Mouse (Mus musculus) hematopoietic stem cell, adult 5-6 weeks (primary cell): Measurements from ENCODE around the gene Ino80b. TPM values are rescaled to one million over a fixed set of nuclear protein-coding genes. Genes with fewer than 3 reads are reported as not detected.

Experiments used
- ATAC-seq, 2 experiments: fragments of 125-278 bp in 1 of 2; replicated peaks in 1 of 2; 2 replicates each; pipeline ENCODE4 v1.8.0; 2016 to 2017; ENCODE audit warnings: inconsistent platforms in 2 of 2, mild to moderate bottlenecking in 2 of 2, moderate number of reproducible peaks in 2 of 2, low read depth in 1 of 2, moderate TSS enrichment in 1 of 2; ENCODE audit not compliant: low FRiP score in 2 of 2, poor library complexity in 2 of 2, severe bottlenecking in 2 of 2, insufficient read depth in 1 of 2, low TSS enrichment in 1 of 2
- total RNA-seq: library from RNA; stranded (forward); fragments of 172-1452, 232-1000 nt; gene quantifications from 2 replicates; pipeline ENCODE4 v1.2.3, GENCODE M21; 2017

Gene Ino80b
- total RNA-seq, 1 experiment from 2014 or later: 42.3 TPM

DNA sequence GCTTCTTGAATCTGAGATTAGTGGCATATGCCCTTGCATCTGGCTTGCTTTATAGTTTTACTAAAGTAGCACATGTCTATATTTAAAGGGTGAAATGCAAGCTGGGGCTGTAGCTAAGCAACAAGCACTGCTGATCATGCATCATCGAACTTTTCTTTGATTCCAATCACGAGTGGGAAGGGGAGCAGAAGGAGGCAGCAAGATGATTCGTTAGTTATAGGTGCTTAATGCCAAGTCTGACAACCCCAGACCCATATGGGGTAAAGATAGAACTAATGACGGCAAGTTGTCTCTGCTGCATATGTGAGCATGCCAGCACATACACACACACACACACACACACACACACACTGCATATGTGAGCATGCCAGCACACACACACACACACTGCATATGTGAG lies 21.1 kb downstream of the Ino80b start:
- ATAC-seq: no peak

DNA sequence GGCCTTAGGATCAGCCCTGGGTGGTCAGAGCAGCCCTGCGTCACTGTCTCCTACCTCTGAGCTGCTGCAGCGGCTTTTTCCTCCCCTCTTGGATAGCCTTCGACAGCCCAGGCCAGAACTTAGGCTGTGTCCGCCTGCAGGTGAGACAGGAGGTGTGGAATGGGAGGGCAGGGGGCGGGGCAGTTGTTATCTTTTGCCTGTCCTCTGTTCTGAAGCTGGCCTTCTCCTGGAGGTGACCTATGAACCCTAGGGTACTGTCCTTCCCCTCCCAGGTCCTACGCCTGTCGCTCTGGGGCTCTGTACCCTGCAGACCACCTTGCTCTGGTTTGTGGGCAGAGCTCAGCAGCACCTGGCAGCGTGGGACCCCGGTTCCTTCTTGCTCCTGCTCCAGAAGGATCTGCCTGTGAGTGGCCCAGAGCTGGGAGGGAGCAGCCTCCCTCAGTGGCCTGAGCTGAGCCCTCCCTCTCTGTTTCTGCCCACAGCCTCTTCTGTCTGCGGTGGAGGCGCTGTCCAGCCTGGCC lies 22.0 kb downstream of the Ino80b start:
- no peak for ATAC-seq

DNA sequence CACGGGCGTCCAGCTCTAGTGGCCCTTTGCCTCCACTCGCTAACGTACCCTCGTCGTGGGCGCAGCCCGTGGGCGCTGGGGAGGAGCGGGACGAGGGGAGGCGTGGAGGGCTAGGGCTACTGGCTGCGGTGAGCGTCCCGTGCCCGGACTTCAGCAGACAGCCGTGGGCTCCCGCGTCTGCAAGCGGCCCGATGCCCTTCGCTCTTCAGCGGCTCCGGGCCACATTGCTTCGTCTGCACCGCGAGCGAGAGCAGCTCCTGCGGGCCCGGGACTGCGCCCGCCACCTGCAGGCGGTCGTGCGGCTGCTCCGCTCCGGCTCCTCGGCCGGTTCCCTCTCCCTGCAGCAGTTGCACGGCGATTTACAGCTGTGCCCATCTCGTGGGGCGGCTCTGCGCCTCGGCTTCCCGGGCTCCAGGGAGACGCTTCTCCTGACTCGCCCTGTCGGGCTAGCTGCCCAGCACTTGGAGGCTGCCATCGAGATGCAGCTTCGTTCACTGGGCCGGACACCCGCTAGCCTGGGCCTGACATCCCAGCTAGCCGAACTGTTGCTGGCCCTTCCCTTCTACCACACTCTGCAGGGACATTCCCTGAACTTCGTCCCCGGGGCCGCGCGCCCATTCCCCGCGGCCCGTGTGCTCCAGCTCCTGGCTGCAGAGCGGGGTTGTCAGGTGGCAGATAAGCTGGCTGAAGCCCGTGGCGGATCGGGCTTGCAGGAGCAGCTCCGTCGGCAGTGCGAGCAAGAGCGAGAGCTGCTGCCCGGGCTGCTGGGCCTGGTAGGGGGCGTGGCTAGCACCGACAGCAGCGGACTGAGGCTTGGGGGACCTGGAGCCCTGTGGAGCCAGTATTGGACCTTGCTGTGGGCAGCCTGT lies 23.3 kb downstream of the Ino80b start:
- ATAC-seq: peak; percentile 66 to 75

DNA sequence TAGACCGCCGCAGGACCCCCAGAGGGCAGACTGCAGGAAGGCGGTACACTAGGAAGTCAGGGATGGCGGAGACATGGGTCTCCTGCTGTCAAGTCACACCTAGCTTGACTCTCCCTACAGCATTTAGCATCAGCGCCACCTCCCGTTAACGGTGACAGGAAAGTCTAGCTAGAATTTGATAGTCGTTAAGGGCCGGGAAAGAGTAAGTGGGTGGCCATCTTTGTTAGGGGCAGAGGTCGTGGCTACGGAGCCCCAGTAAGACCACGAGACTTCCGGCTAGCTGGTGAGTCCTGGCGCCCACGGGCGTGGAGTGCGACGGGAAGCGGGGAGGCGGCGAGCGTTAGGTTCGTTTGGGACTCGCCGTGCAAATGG lies 23.9 kb downstream of the Ino80b start, which contains the start of the genes Ccdc142 and Gm42688:
TSS of gene Ccdc142 (plus strand) at position 286 of the 372 bp plus-strand sequence.
TSS of gene Gm42688 (plus strand) at position 302 of the 372 bp plus-strand sequence.
- peak; percentile 85 to 87 for ATAC-seq

DNA sequence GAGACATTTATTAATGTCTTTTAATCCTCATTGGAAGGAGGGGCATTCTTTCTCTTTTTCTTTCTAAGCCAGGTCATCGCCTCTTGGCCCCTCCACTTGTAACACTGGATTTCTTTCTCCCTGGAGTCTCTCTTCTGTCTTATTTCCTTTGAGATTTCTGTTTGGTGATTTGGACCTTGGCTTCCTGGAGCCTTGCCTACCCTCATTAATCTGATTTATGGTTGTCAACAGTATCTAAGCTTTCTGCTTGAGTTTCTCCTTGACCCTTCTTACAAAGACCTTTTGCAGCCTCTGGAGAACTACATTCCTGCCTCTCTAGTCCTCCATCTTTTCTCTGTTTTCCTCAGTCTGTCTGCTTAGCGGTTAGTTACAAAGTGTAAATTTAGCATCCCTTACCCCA lies 26.8 kb downstream of the Ino80b start:
- ATAC-seq: no peak

DNA sequence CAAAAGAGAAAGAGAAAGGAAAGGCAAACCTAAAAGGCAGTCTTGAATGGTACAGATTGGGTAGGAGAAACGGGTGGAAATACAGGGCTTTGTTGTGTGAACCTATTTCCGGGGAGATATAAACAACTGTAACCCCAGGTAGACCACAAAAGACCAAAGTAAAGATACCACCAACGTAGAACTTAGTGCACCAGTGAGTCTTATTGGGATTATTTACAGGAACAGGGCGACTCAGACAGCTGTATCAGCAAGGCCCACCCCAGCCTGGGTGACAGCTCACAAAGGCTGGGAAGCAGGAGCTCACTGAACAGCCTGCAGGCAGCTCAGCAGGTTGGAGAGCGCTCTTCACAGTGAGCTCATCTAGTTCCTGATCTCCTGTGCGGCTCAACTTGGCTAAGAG lies 29.3 kb downstream of the Ino80b start:
- no peak for ATAC-seq

DNA sequence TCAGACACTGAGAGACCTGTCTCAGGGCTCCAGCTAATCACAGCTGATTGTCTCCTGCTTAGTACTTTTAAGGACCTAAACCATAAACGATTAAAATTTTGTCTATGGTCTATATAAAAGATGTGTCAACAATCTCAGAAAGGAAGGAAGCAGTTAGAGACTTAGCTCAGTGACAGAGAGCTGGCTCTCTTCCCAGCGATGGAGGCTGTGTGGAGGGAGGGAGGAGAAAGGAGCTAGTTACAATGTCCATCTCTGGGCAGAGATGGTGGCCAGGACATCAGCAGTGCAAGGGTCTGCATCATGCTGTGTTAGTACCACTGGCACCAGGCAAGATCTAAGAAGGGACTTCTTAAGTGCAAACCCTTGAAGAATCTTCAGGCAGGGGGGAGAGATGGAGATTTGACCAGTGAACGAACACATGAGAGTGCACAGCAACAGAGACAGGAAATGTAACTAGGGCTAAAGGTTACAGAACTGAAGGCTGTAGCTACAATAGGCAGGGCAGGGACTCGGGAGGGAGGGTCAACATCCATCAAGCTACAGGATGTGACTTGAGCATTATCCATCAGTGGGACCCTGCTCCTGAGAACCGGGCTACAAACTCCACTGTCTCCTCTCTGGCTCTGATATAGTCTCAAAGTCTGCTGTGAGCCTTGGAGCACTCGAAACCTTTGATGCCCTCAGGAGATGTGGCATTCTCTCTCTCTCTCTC lies 32.7 kb downstream of the Ino80b start:
- peak in 1 of 2 experiments; percentile 37; a peak in 1 of 4 replicates for ATAC-seq

DNA sequence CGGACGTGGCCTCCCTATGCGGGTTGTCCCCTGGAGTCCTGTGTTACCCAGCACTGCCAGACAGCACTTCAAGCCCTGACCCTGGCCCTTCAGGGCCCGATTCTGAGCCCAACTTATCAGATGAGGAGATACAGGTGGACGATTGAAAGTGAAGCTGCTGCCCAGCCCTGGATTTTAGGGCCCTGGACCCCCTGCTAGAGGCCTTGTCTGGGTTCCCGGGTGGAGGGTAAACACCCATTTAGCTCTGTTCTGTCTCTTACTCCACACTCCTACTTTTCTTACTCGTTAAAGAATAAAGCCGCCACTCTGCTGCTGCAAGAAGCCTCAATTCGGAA lies 37.3 kb downstream of the Ino80b start:
- no peak for ATAC-seq

DNA sequence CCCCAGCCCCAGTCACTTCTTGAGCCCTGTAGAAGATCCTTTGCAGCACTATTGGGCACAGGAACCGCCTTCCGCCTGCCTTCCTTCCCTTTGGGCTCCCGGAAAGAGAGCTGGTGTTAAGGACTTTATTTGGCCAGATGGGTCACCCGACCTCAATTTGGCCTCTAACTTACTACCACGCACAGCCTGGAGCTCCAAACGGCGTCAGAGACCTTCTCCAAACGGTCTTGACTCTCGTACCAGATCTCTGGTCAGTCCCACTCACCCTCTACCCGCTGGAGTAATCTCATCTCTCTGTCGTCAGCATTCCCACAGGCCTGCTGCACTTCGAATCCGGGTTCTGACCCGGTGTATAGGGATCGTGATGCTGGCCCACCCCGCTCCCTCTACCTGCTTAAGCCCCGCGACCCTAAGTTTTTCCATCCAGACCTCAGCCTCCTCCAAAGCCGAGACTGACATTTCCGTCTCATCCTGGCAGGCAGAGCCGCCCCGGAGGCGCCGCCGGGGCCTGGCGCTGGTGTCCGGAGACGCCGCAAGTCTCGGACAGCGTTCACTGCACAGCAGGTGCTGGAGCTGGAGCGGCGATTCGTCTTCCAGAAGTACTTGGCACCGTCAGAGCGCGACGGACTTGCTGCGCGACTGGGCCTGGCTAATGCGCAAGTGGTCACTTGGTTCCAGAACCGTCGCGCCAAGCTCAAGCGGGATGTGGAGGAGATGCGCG lies 37.9 kb downstream of the Ino80b start:
- no peak; a peak in 1 of 4 replicates for ATAC-seq

DNA sequence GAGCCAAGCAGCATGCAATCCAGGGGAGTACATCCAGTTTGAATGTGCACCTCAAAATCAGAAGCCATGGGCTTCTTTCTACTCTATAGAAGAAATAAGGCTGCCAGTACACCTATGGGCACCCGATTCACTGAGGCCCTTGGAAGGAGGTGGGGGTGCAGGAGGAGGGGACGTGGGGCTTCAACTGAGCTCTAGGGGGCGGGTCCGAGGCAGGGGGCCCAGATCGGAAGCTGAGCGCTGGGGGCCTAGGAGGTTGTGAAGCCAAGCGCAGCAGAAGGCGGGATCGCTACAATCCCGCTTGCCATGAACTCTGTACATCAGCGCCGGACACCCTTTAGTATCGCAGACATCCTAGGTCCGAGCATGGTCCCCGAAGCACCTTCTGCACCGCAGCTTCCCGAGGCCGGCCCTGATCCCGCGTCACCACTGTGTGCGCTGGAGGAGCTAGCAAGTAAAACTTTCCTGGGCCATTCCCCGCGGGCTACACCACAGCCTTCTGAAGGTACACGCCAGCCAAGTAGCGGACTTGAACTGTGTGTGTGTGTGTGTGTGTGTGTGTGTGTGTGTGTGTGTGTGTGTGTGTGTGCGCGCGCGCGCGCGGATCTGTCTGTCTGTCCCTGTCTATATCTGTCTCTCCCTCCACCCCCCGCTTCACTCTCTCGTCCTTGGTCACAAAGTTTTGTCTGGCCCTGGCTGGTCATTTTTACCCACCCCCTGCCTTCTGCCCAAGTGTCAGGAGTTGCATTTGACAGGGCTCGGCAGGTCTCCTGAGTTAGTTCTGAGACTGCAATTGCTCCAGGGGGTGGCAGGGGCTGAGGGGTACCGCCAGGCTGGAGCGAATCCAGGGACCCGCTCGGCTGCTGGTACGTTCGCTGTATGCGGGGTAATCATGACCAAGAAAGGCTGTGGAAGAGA lies 38.9 kb downstream of the Ino80b start, which contains the start of gene Lbx2:
TSS of gene Lbx2 (plus strand) at position 247 of the 915 bp plus-strand sequence.
- peak; percentile 37 to 51; a peak in 3 of 4 replicates for ATAC-seq

DNA sequence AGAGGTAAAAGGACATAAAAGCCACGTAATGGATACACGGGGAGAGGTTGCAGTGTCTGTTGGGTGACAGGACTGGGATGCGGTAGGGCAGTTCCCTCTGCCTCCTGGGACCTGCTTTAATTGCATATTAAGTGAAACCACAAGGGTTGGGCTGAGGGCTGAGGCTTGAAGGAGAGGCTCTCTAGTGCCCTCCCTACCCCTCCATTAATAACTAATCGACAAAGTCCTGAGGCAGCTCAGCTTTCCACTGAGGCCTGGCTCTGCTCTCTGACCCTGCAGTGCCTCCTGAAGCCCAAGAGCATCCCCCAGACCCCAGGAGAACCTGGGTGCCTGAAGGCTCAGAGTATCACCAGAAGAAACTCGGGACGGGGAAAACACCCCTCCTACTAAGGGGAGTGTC lies 40.8 kb downstream of the Ino80b start:
- no peak for ATAC-seq

DNA sequence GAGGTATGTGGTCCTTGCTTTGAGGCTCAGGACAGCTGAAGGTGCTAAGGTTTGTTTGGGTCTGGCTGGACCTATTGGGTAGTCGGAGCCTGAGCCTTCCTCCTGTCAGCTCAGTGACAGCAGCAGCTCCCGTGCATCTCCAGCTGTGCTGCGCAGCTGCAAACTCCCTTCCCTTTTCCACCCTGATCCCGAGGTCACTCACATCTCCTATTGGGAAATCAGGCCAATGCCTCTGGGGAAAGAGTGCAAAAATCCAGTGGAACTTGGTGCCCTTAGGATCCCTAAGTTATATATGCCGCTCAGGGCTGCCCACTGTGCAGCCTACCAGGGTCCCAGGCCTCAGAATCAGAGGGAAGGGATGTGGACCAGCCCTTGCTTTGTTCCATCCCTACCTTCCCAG lies 41.7 kb downstream of the Ino80b start:
- no peak for ATAC-seq

DNA sequence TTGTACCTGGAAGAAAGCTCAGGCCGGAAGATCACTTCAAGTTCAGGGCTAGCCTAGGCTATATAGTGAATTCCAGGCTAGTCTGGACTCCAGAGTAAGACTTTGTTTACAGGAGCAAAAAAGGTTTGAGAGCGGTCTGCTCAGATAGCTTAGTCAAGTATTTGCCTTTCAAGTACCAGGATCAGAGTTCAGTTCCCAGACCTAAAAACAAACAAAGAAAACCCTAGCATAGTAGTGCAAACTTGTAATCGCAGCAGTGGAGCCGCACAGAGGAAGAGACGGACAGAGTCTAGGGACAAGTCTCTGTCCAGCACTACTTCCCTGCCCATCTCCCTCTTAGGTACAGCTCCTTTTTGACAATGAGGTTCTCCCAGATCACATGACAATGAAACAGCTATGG lies 45.0 kb downstream of the Ino80b start:
- no peak for ATAC-seq

DNA sequence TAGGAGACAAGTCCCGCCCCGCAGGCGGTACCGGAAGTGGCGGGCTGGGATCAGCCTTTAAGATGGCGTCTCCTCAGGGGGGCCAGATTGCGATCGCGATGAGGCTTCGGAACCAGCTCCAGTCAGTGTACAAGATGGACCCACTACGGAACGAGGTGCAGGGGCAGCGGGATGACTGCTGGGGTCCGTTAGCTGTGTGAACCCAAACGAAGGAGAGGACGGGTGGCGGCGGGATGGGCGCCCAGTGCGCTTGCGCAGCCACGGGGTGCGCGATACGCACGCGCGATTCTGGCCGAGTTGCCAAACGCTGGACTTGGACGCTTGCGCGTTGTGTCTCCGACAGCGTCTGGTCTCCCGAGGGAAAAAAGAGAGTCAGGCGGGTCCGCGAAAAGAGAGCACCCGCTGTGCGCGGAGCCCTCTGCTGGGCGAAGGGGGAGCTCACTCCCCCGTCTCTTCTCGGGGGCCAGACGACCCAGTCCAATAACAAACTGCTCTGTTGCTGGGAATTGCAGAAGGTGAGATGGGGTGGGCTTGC lies 46.8 kb downstream of the Ino80b start:
- ATAC-seq: peak; percentile 89 to 94

DNA sequence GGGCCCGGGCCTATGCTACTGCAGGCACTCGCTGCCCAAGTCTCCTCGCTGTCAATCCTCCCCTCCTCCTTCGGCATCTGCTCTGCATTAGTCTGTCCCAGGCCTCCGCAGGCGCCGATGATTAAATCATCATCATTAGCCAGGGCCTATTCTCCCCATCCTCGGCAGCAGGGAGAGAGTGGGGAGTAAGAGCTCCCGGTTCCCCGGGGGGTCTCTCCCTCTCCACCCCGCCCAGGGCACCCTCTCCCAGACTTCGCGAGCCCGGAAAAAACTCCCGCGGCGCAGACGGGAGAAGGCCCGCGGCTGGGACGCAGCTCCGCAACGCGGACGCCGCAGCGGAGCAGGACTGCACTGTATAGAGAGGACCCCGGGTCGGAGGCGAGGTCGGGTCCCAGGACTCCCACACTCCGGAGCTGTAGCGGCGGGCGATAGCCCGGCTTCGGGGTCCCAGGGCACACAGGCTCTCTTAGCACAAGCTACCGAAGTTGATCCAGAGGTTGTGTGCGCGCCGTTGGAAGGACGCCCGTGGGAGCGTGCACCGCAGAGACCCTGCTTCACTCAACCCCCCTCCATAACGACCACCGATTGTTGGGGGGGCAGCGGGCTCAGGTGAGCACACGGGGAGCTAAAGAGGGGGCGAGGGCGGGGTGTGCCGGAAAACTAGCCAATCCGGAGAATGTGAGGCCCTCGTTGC lies 47.5 kb downstream of the Ino80b start, which contains the start of gene Pcgf1:
TSS of gene Pcgf1 (plus strand) at position 240 of the 694 bp plus-strand sequence.
- ATAC-seq: peak; percentile 4 to 30; a peak in 3 of 4 replicates

DNA sequence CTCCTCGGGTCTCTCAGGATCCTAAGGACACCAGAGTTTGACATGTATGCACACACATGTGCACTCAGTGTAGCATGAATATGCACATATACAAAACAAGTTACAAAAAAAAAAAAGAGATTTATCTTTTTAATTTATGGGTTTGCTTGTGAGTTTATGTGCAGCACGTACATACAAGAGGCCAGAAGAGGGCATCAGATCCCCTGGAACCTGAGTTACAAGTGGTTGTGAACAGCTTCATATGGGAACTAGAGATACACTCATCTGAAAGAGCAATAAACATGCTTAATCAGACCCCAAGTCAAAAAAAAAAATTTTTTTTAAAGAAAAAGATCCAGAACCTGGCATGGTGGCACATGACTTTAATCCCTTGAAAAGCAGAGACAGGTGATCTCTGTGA lies 50.3 kb downstream of the Ino80b start:
- no peak for ATAC-seq
